Mouse (Mus musculus) NIH3T3 (cell line): ENCODE results near the gene Olfr183.
"Not testable (repeated sequence)": the region's sequence is repeated elsewhere in the genome, so short reads cannot be mapped to it uniquely, and the experiment has no call there.

Experiments used
- DNase-seq: peaks from one replicate; pipeline ENCODE4 v3.0.0-alpha.2; 2012; ENCODE audit warnings: low read depth

Olfr183 gene

DNA sequence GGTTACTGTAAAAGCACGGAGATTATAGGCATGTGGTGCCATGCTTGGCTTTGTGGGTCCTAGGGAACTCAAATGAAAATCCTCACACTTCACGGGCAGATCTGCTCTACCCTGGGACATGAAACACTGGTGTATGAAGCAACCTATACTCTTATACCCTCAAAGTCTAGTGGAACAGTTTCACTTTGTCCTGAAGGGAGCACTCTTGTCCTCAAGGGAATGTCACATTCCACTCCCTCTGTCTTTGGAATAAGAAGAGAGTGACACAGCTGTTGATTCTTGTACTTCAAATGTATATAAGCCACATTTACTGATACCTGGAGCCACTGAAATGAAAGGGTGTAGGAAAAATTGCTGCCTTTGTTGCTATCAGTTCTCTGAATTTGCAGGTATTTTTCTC, at the start of gene Olfr183:
Olfr183 (plus strand) TSS at position 301 of the 400 bp plus-strand sequence.
- DNase-seq = no peak

DNA sequence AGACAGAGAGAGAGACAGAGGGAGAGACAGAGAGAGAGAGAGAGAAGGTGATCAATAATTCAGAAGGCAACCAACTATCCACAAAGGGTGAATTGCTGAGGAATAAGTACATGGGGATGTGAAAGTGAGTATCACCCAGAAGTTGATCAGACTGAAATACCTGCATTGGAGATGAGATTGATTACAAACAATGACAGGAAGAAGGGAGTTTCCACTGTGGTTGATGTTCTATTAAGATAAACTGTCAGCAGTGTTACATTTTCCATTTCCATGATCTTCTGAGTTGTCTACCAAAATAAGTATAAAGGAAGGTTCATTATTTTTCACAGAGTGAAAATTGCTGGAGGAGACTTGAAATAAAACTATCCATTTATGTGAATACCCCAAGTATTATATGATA, 12.0 kb downstream of the Olfr183 start:
- DNase-seq = no peak

DNA sequence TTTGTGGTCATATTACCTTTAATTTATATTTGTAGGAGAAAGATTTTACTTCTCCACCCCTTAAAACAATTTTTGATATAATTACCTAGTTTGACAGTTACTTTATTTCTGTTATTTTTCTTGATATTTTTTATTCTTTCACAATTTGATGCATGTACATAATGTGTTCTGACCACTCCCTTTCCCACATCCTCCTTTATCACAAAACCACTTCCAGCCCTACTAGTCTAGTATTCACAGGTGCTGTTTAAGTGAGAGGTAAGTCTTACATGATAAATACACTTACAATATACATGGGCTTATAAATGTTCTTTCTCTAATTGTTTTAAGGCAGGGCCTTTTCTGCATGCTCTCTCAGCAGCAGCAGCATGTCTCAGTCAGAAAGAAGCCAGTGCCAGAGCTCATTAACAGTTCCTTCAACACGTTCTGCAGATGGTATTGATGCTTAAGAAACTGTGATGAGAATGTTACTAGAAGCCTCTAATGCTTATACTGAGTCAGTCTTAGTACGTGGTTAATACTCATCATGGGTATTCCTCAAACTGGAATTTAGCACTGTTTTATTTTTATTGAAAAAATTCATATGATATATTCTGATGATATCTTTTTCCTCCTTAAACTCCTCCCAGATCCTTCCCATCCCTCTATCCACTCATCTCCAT, 18.3 kb downstream of the Olfr183 start:
- no peak for DNase-seq

DNA sequence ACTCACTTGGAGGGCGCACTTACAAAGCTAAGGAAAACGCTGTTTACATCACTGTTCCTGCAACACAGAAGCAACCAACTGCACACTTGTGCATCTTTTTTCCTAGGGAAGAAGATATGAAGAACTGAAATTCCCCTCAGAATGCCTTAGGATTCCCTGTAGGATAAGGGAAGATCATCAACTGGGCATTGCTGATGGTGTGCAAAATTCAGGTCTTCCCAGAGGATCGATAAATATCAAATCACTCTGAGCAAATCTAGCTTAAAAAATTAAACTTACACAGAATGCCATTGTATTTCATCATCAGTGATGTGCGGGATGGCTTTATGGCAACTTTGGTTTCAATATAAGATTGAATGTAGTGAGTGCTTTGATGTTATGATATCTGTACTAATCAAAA, 35.0 kb downstream of the Olfr183 start, which contains the start of gene Olfr186:
Olfr186 (minus strand) TSS at position 101 of the 400 bp plus-strand sequence.
- DNase-seq = no peak

DNA sequence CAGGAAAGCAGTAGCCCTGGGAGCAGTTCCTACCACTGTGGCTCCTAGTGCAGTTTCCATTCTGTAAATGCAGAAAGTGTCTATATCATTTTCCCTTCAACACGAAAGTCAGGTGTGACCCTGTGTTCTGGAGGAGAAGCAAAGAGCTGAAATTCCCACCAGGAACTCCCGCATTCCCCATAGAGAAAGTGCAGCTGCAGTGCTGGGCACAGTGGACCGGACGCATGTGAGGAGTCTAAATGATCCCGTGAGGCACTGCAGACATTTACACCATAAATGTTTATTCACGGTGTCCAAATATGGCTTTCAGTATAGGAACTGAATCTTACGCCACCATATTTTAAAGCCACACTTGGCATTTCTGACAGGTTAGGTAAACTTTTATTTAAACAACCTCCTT, 44.6 kb downstream of the Olfr183 start, which contains the start of gene Olfr187:
Olfr187 (minus strand) TSS at position 58 of the 400 bp plus-strand sequence.
- DNase-seq = no peak

DNA sequence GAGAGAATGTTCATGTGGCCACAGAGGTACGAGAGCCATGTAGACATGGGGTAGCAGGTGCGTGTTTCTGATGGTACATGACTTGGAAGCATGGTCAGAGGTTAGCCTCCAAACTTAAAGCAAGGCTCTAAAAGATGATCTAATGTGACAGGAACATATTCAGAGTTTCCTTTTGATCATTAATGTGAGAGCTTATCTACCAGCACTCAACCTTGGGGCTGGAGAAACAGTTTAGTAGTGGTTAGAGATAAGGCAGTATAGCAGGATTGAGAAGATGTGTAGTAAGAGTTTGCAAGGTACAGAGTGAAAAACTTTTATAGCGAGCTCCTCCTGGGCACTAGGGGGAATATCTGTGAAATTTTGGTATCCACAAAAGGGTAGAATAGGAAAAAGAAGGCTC, 50.7 kb downstream of the Olfr183 start:
- no peak for DNase-seq

DNA sequence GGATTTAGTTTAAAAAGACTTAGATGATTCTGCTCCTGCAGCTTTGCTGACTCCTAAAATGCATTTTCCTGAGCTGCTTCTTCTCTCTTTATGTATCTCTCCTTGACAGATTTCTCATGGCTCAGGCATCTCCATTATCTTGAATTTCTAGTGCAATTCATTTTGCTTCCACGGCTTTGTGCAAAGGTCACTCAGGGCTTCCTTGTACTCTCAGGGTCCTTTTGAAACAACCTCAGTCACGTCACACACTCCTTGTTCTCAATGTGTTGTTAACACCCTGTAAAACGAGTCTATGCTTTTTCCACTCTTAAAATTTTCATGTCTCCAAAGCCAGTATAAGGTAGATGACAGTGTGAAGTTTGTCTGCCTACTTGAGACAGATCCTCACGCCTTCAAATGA, 52.4 kb downstream of the Olfr183 start:
- DNase-seq = no peak

DNA sequence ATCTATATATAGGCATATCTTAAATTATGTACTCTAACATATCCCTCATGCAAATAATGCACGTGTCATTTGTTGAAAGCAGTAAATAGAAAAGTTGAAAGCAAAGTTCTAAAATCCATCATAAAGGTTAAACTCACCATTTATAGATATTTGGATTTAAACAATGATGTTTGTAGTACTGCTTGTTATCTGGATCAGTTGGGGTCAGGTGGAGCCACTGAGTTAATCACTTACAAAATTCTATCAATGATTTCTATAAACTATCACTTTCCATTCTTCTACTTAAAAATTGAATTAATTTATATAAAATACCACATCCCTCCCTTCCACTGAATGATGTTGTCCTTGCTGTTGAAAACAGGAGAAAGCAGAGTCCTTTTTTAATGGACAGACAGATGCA, 53.7 kb downstream of the Olfr183 start:
- DNase-seq = no peak

DNA sequence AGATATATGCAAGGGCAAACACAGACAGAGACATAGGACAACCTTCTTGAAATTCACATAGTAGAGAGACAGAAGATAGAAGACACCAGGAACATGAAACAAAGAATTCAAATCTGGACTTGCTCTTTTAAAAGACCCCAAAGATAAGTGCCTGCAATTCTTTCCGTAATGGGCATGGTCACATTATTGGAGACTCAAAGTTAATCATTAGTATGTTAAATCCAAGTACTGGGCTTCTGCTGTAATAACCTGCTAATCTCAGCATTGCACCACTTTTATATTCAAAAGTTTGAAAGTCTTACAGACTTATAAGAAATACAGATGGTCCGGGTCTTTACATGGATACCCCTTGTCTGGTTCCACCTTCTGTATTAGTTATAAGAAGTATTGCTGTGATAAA, 54.1 kb downstream of the Olfr183 start:
- not testable (repeated sequence) for DNase-seq
